Mouse (Mus musculus) forebrain, postnatal 0 days (tissue): Measurements from ENCODE around the gene G3bp1. TPM values are rescaled to one million over a fixed set of nuclear protein-coding genes. Genes with fewer than 3 reads are reported as not detected.
A peak's percentile ranks its signal among the peaks of the same experiment; 100 is the strongest.

Experiments used
- ATAC-seq: fragments of 200-750 bp; cut with Nextera tagmentation; 2 replicates; pipeline ENCODE4 v1.8.0; 2017; ENCODE audit warnings: mild to moderate bottlenecking, moderate library complexity
- DNase-seq: peaks from one replicate; pipeline ENCODE4 v3.0.0-alpha.2; 2015
- H3K27ac ChIP-seq: fragments of 300-500 bp; sonication (generic); 2 replicates; pipeline ENCODE4 v1.5.1; 2014; ENCODE audit warnings: low read depth, mild to moderate bottlenecking, antibody characterized with exemption, low read length, moderate library complexity, mixed read lengths
- H3K27me3 ChIP-seq: fragments of 300-500 bp; sonication (generic); 2 replicates; pipeline ENCODE4 v1.6.1; 2014; ENCODE audit warnings: mild to moderate bottlenecking, low read length, mixed read lengths; ENCODE audit not compliant: insufficient read depth
- H3K36me3 ChIP-seq: fragments of 300-500 bp; sonication (generic); 2 replicates; pipeline ENCODE4 v1.6.1; 2014; ENCODE audit warnings: mild to moderate bottlenecking, moderate library complexity; ENCODE audit not compliant: insufficient read depth
- H3K4me1 ChIP-seq: fragments of 300-500 bp; sonication (generic); 2 replicates; pipeline ENCODE4 v1.6.1; 2014; ENCODE audit warnings: antibody characterized with exemption; ENCODE audit not compliant: insufficient read depth
- H3K4me2 ChIP-seq: fragments of 300-500 bp; sonication (generic); 2 replicates; pipeline ENCODE4 v1.6.1; 2014; ENCODE audit warnings: low read depth, mild to moderate bottlenecking, moderate library complexity
- H3K4me3 ChIP-seq: fragments of 300-500 bp; sonication (generic); 2 replicates; pipeline ENCODE4 v1.5.1; 2014; ENCODE audit warnings: low read depth, low read length, mixed read lengths
- H3K9ac ChIP-seq: fragments of 300-500 bp; sonication (generic); 2 replicates; pipeline ENCODE4 v1.6.1; 2014; ENCODE audit warnings: mild to moderate bottlenecking
- H3K9me3 ChIP-seq: fragments of 300-500 bp; sonication (generic); 2 replicates; pipeline ENCODE4 v1.6.1; 2016; ENCODE audit warnings: low read length
- CTCF ChIP-seq: sonication (generic); IDR thresholded peaks from 2 replicates; pipeline ENCODE4 v1.5.1; 2016; ENCODE audit warnings: antibody characterized with exemption, control low read depth, low read depth
- WGBS: fragments of 180-500 bp; shearing (Covaris S2); extraction: QIAGEN DNeasy Blood & Tissue Kit; methylation state at CpG from one replicate; pipeline ENCODE4 v1.1.7; 2014; 5-methylcytosine and 5-hydroxymethylcytosine counted together
- polyA plus RNA-seq: library from polyadenylated mRNA; unstranded; fragments of >200 nt; fragmentation: Nextera tagmentation; extraction: Ambion mirVana; gene quantifications from 2 replicates; pipeline ENCODE4 v1.2.1, GENCODE M21; 2015
- total RNA-seq: library from RNA; depleted of rRNA; stranded (reverse); fragments of >200 nt; gene quantifications from 2 replicates; pipeline ENCODE4 v1.2.3, GENCODE M21; 2014

Gene G3bp1
- total and polyA plus RNA-seq, 2 experiments from 2014 or later, result 81.0 to 85.0 TPM

- TF ChIP-seq CTCF, result no peak
- no peaks in the 10 kb centered on the region for H3K36me3 ChIP-seq
- H3K4me2 ChIP-seq, result no peak overlapping the region
- DNase-seq (no peak), ATAC-seq (no peak)
- no peak overlapping the region for H3K9ac ChIP-seq
- H3K4me1 ChIP-seq, result no peaks in the 10 kb centered on the region; the same call in 1 of the 2 replicates
- H3K27me3 ChIP-seq, result no peaks in the 10 kb centered on the region
- no peaks in the 10 kb centered on the region for H3K9me3 ChIP-seq
- H3K4me3 ChIP-seq, result no peak overlapping the region
- 82% methylated on average over 10 of the region's 10 CpGs for WGBS
- no peak overlapping the region for H3K27ac ChIP-seq
These were observed 4.8 kb upstream of the G3bp1 start for GRCm38 (mm10) chr11:55464707-55465106.

- 85% methylated on average over 3 of the region's 3 CpGs for WGBS
- DNase-seq (no peak), ATAC-seq (no peak)
- Histone ChIP-seq H3K4me2 (no peak overlapping the region), H3K27ac (no peak overlapping the region), H3K27me3 (no peaks in the 10 kb centered on the region), H3K4me1 (no peaks in the 10 kb centered on the region; the same call in 1 of the 2 replicates), H3K9ac (no peak overlapping the region), H3K4me3 (no peak overlapping the region), H3K36me3 (no peaks in the 10 kb centered on the region), H3K9me3 (no peaks in the 10 kb centered on the region)
- no peak for TF ChIP-seq CTCF
These were observed 4.3 kb upstream of the G3bp1 start for GRCm38 (mm10) chr11:55465177-55465576.

- Histone ChIP-seq H3K36me3 (no peaks in the 10 kb centered on the region), H3K9ac (no peak overlapping the region), H3K27me3 (no peaks in the 10 kb centered on the region), H3K4me1 (peaks cover 13% of the 10 kb centered on the region), H3K9me3 (no peaks in the 10 kb centered on the region), H3K4me3 (no peak overlapping the region), H3K4me2 (peak overlapping the region; percentile 89), H3K27ac (peak overlapping the region; percentile 85; the same call in 1 of the 2 replicates)
- no peak for TF ChIP-seq CTCF
- no peak for ATAC-seq
- no peak for DNase-seq
- WGBS, result 79% methylated on average over 10 of the region's 10 CpGs
These were observed 1.5 kb upstream of the G3bp1 start for GRCm38 (mm10) chr11:55468012-55468411.

GRCm38 (mm10) chr11:55468611-55469047 lies 856 bp upstream of the G3bp1 start:
- WGBS, result 3% methylated on average over 17 of the region's 17 CpGs
- H3K27ac ChIP-seq, result peak overlapping the region; percentile 85
- ATAC-seq (no peak), DNase-seq (no peak)
- peaks cover 13% of the 10 kb centered on the region for H3K4me1 ChIP-seq
- H3K36me3 ChIP-seq, result no peaks in the 10 kb centered on the region; the same call in 1 of the 2 replicates
- H3K4me3 ChIP-seq, result peak overlapping the region; percentile 46
- H3K4me2 ChIP-seq, result peak overlapping the region; percentile 89
- H3K9ac ChIP-seq, result peak overlapping the region; percentile 51
- H3K27me3 ChIP-seq, result no peaks in the 10 kb centered on the region
- H3K9me3 ChIP-seq, result no peaks in the 10 kb centered on the region
- TF ChIP-seq CTCF, result no peak

GRCm38 (mm10) chr11:55469923-55470691 lies 622 bp downstream of the G3bp1 start:
- Histone ChIP-seq H3K36me3 (no peaks in the 10 kb centered on the region; the same call in 1 of the 2 replicates), H3K9ac (peak overlapping the region; percentile 96), H3K4me2 (peak overlapping the region; percentile 80), H3K4me1 (peaks cover 13% of the 10 kb centered on the region), H3K9me3 (no peaks in the 10 kb centered on the region), H3K4me3 (peak overlapping the region; percentile 96), H3K27me3 (no peaks in the 10 kb centered on the region), H3K27ac (peak overlapping the region; percentile 96)
- TF ChIP-seq CTCF, result no peak
- 1% methylated on average over 41 of the region's 46 CpGs for WGBS
- peak; percentile 18 for ATAC-seq
- DNase-seq, result no peak

- H3K4me1 ChIP-seq, result peaks cover 13% of the 10 kb centered on the region
- H3K9me3 ChIP-seq, result no peaks in the 10 kb centered on the region
- peak overlapping the region; percentile 80 for H3K4me2 ChIP-seq
- H3K4me3 ChIP-seq, result peak overlapping the region; percentile 96
- 56% methylated on average over 8 of the region's 8 CpGs for WGBS
- H3K27ac ChIP-seq, result no peak overlapping the region
- no peaks in the 10 kb centered on the region; the same call in 1 of the 2 replicates for H3K36me3 ChIP-seq
- DNase-seq (no peak), ATAC-seq (no peak)
- peak overlapping the region; percentile 96; the same call in 1 of the 2 replicates for H3K9ac ChIP-seq
- H3K27me3 ChIP-seq, result no peaks in the 10 kb centered on the region
- no peak for TF ChIP-seq CTCF
These were observed 1.3 kb downstream of the G3bp1 start for GRCm38 (mm10) chr11:55470761-55471160.

- no peak overlapping the region for H3K27ac ChIP-seq
- no peak for DNase-seq
- H3K9me3 ChIP-seq, result no peaks in the 10 kb centered on the region
- peak overlapping the region; percentile 96; the same call in 1 of the 2 replicates for H3K4me3 ChIP-seq
- TF ChIP-seq CTCF, result no peak
- H3K36me3 ChIP-seq, result no peaks in the 10 kb centered on the region; the same call in 1 of the 2 replicates
- no peak overlapping the region for H3K9ac ChIP-seq
- peaks cover 13% of the 10 kb centered on the region for H3K4me1 ChIP-seq
- ATAC-seq, result no peak
- H3K27me3 ChIP-seq, result no peaks in the 10 kb centered on the region
- WGBS, result 95% methylated on average over 7 of the region's 7 CpGs
- peak overlapping the region; percentile 80 for H3K4me2 ChIP-seq
These were observed 2.0 kb downstream of the G3bp1 start for GRCm38 (mm10) chr11:55471467-55471866.
